Mouse (Mus musculus): Measurements from ENCODE around the gene Psmb10. TPM values are rescaled to one million over a fixed set of nuclear protein-coding genes. Genes with fewer than 3 reads are reported as not detected.
"Not testable (repeated sequence)": the region's sequence is repeated elsewhere in the genome, so short reads cannot be mapped to it uniquely, and the experiment has no call there.

Gene Psmb10
- total RNA-seq (2012; rRNA removed) (228 and 298 TPM in 2 replicates), total RNA-seq (2014; rRNA removed) (136 and 137 TPM in 2 replicates), polyA plus RNA-seq (2012; ENCODE audit: insufficient read length, low read depth) (227 and 313 TPM in 2 replicates)

GRCm38 (mm10) chr8:105938306-105938669, at the start of gene Psmb10:
Gene Psmb10, minus strand, starts transcription at chr8:105938444.
- in situ Hi-C loops (cut with MboI; ENCODE audit: low pct_ligation_motif_present, low pct_unique_long_range_greater_than_20kb, low sequenced_read_pairs) = loop anchor here (5.0 kb wide), 1 partner anchor 46 kb away; the partner anchor contains the start of gene Nrn1l
- no peaks in the 10 kb centered on the region for H3K79me2 ChIP-seq (replicated peaks; ENCODE audit: control insufficient read depth, extremely low read depth, insufficient read depth, poor library complexity, severe bottlenecking)
- peak within 1 kb of the TSS; percentile 85 to 96 (median 92) for H3K4me3 ChIP-seq (replicated peaks in 1 of 3; ENCODE audit: low read depth in 2 of 3, low read length in 2 of 3, poor library complexity in 1 of 3)
- dilution Hi-C loops (cut with MboI; ENCODE audit: extremely low pct_ligation_motif_present, extremely low pct_unique_long_range_greater_than_20kb, low sequenced_read_pairs) = no loop called here
- H3K27me3 ChIP-seq (replicated peaks) = no peaks in the 10 kb centered on the region
- peaks cover 9 to 51% of the 10 kb centered on the region in 2 experiments for H3K36me3 ChIP-seq (replicated peaks in 1 of 2; ENCODE audit: control insufficient read depth in 1 of 2, insufficient read depth in 1 of 2, low read length in 1 of 2)
- H3K9ac ChIP-seq (ENCODE audit: insufficient read depth, low read depth) = peak within 1 kb of the TSS; percentile 64
- DNase-seq (ENCODE audit: extremely low read depth) = peak; percentile 57
- peaks cover 3 to 29% of the 10 kb centered on the region in 2 experiments; a peak in 3 of 4 replicates for H3K4me1 ChIP-seq (ENCODE audit: control insufficient read depth in 1 of 2, insufficient read depth in 2 of 2)
- peak within 1 kb of the TSS; percentile 70 for H3K4me2 ChIP-seq (ENCODE audit: insufficient read depth, low read depth, poor library complexity, severe bottlenecking)
- peak within 1 kb of the TSS; percentile 67 for H3K27ac ChIP-seq (ENCODE audit: insufficient read depth, low read depth)
- TF ChIP-seq UBTF (IDR thresholded peaks at IDR 0.05; ENCODE audit: low read depth, low read length) (0 out of 2 replicates have a peak, but pooled peaks have one; percentile 3), MAX (IDR thresholded peaks at IDR 0.05; ENCODE audit: low read length) (peak; percentile 85), SMC3 (IDR thresholded peaks at IDR 0.05; ENCODE audit: low read depth, low read length) (peak; percentile 12; the same call in 1 of the 2 replicates), JUN (IDR thresholded peaks at IDR 0.05; ENCODE audit: insufficient read depth, low read depth, low read length) (no peak), NELFE (IDR thresholded peaks at IDR 0.05; ENCODE audit: low read depth, low read length) (no peak), MXI1 (IDR thresholded peaks at IDR 0.05; ENCODE audit: low read depth, low read length) (peak; percentile 99), ZC3H11A (IDR thresholded peaks at IDR 0.05; ENCODE audit: low read depth, low read length) (no peak), MYC (IDR thresholded peaks at IDR 0.05; ENCODE audit: low read depth, low read length) (peak; percentile 96), IRF4 (IDR thresholded peaks at IDR 0.05; ENCODE audit: low read depth, low read length) (no peak), RAD21 (IDR thresholded peaks at IDR 0.05; ENCODE audit: low read depth, low read length) (peak; percentile 24), PAX5 (IDR thresholded peaks at IDR 0.05; ENCODE audit: low read length) (no peak), CTCF (conservative IDR thresholded peaks at IDR 0.05 in 1 of 2, IDR thresholded peaks at IDR 0.05 in 1 of 2; ENCODE audit: low read depth in 2 of 2, low read length in 2 of 2) (peak in 1 of 2 experiments; percentile 41; a peak in 2 of 4 replicates), HCFC1 (IDR thresholded peaks at IDR 0.05; ENCODE audit: low read depth, low read length) (no peak; the same call in 1 of the 2 replicates), USF1 (IDR thresholded peaks at IDR 0.05; ENCODE audit: low read depth, low read length) (peak; percentile 30), RCOR1 (conservative IDR thresholded peaks at IDR 0.05; ENCODE audit: low read depth, low read length) (no peak), SIN3A (IDR thresholded peaks at IDR 0.05; ENCODE audit: low read length) (0 out of 2 replicates have a peak, but pooled peaks have one; percentile 7), USF2 (conservative IDR thresholded peaks at IDR 0.05; ENCODE audit: low read depth, low read length) (peak; percentile 17; the same call in 1 of the 2 replicates)
- no peaks in the 10 kb centered on the region for H3K9me3 ChIP-seq (replicated peaks; ENCODE audit: low read length)

GRCm38 (mm10) chr8:105983406-105983805, 45.2 kb upstream of the Psmb10 start:
- H3K4me3 ChIP-seq (replicated peaks in 1 of 3; ENCODE audit: low read depth in 2 of 3, low read length in 2 of 3, poor library complexity in 1 of 3); H3K27ac ChIP-seq (ENCODE audit: insufficient read depth, low read depth); in situ Hi-C loops (cut with MboI; ENCODE audit: low pct_ligation_motif_present, low pct_unique_long_range_greater_than_20kb, low sequenced_read_pairs); H3K9me3 ChIP-seq (replicated peaks; ENCODE audit: low read length); H3K27me3 ChIP-seq (replicated peaks); H3K9ac ChIP-seq (ENCODE audit: insufficient read depth, low read depth); H3K36me3 ChIP-seq (replicated peaks in 1 of 2; ENCODE audit: control insufficient read depth in 1 of 2, insufficient read depth in 1 of 2, low read length in 1 of 2); dilution Hi-C loops (cut with MboI; ENCODE audit: extremely low pct_ligation_motif_present, extremely low pct_unique_long_range_greater_than_20kb, low sequenced_read_pairs); H3K4me2 ChIP-seq (ENCODE audit: insufficient read depth, low read depth, poor library complexity, severe bottlenecking); DNase-seq (ENCODE audit: extremely low read depth); H3K79me2 ChIP-seq (replicated peaks; ENCODE audit: control insufficient read depth, extremely low read depth, insufficient read depth, poor library complexity, severe bottlenecking): not testable (repeated sequence)
- H3K4me1 ChIP-seq (ENCODE audit: control insufficient read depth in 1 of 2, insufficient read depth in 2 of 2) = peaks cover 5 to 11% of the 10 kb centered on the region in 2 experiments; a peak in 3 of 4 replicates
